Mouse (Mus musculus) megakaryocyte, embryonic 14.5 days (primary cell): ENCODE results near the gene Casq2.

ENCODE experiments used
- FLI1 ChIP-seq: IDR thresholded peaks from 2 replicates; pipeline ENCODE4 v1.6.1; 2012; ENCODE audit warnings: low read length, inconsistent platforms, mixed read lengths
- GATA1 ChIP-seq: IDR thresholded peaks from 3 replicates; pipeline ENCODE4 v1.6.1; 2012; ENCODE audit warnings: mixed read lengths, low read length, inconsistent platforms, borderline replicate concordance

- TF ChIP-seq GATA1 (no peak), FLI1 (no peak)
Measured at GRCm38 (mm10) chr3:102184721-102185120, 98.5 kb downstream of the Casq2 start.
